Mouse (Mus musculus) megakaryocyte, adult 5-6 weeks (primary cell): ENCODE data around the gene Gm4778. TPM values are rescaled to one million over a fixed set of nuclear protein-coding genes. Genes with fewer than 3 reads are reported as not detected.
"Not testable (repeated sequence)": the region's sequence is repeated elsewhere in the genome, so short reads cannot be mapped to it uniquely, and the experiment has no call there.

Source experiments
- ATAC-seq: 2 replicates; pipeline ENCODE4 v1.8.0; 2016; ENCODE audit warnings: mild to moderate bottlenecking, inconsistent platforms; ENCODE audit not compliant: poor library complexity, severe bottlenecking
- total RNA-seq, 2 experiments: library from RNA; stranded (forward) in 1 of 2; stranded (reverse) in 1 of 2; fragments of 153-499, 151-499 nt in 1 of 2; fragments of 221-1000, 200-1000 nt in 1 of 2; gene quantifications; 2 replicates each; pipeline versions ENCODE4 v1.2.3 to v1.2.4; 2015 to 2017

Gm4778 gene
- total RNA-seq (2015) (not detected in 2 replicates), total RNA-seq (2017) (not detected in 2 replicates)

DNA sequence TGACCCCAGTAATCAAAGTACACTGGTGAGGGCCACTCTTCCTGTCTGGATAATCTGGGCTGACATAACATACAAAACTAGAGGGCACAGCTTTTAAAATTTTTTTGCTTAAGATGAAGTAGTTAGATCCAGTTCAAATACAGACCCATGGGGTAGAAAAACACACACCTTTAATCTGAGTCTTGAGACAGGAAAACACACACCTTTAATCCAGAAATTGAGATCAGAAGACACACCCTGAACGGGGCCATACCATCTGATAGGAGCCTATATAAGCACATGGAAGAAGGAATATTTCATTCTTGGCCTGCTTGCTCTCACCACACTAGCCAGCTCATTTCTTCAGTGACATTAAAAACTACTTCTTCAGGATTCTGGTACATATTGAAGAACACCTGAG, at the start of gene Gm4778:
Gm4778 (plus strand) TSS at position 301 of the 400 bp plus-strand sequence.
- not testable (repeated sequence) for ATAC-seq

DNA sequence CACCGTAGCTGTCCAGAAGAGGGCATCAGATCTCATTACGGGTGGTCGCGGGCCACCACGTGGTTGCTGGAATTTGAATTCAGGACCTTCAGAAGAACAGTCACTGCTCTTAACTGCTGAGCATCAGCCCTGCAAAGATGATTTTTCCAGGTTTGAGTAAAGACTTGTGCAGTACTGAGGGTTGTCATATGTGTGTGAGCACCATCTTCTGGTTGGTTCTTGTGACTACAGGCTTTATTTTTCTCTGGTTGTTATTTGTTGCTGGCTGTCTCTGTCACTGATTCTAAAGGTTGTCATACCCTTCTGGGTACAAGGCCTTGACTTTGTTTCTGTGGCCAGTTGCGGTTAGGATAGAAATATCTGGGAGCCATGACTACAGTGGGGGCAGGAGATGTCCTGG, 3.2 kb upstream of the Gm4778 start:
- no peak for ATAC-seq

DNA sequence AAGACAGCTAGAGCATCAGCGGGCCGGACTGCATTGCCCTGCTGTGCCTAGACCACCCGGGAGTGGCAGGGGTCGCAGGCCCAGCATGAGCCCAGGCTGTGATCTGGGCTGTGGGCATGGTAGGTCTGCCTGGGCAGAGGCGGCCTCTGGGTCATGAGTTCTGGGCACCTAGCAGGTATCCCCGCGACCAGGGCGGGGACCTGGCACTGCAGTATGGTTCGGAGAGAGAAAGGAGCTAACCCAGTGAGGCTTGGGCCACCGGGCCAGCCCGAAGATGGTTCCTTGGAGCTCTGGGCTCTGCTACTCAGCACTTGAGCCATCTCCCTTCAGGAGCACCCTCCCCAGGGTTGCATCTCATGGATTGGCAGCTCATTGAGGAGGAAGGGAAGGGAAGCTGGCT, 12.2 kb downstream of the Gm4778 start:
- ATAC-seq: no peak

DNA sequence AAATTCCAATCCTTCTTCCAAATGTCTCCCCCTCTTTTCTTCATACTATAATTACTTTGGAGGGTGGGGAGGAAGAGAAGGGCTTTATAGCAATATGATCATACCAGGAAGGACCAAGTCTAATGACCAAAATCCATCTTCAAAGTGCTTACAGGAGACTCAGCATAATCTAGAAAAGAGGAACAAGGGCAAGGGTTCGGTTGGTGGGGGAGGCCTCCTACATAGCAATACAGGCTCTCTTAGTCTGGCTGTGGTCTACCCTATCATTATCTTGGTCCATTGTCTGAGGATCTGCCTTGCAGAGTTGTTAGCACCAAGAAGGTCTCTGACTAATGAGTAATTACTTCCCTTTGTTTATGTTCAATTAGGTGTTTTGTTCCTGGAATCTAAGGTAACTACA, 41.6 kb downstream of the Gm4778 start:
- ATAC-seq: no peak

DNA sequence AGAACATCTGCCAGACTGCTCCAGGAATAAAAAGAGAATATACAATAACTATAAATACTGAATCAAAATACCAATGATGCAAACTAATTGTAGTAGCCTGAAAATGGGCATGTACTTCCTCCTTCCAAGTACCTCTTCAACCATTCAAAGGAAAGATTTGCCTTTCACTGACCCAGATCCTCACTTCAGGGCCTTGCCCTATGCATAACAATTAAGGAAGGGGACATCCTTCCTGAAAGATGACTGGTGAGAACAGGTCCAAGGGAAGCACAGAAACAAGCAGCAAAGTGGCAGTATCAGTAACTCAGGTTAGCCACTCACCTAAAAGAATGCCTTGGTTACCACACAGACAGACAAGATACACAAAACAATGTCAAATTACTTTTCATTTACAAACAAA, 43.1 kb downstream of the Gm4778 start:
- ATAC-seq: no peak

DNA sequence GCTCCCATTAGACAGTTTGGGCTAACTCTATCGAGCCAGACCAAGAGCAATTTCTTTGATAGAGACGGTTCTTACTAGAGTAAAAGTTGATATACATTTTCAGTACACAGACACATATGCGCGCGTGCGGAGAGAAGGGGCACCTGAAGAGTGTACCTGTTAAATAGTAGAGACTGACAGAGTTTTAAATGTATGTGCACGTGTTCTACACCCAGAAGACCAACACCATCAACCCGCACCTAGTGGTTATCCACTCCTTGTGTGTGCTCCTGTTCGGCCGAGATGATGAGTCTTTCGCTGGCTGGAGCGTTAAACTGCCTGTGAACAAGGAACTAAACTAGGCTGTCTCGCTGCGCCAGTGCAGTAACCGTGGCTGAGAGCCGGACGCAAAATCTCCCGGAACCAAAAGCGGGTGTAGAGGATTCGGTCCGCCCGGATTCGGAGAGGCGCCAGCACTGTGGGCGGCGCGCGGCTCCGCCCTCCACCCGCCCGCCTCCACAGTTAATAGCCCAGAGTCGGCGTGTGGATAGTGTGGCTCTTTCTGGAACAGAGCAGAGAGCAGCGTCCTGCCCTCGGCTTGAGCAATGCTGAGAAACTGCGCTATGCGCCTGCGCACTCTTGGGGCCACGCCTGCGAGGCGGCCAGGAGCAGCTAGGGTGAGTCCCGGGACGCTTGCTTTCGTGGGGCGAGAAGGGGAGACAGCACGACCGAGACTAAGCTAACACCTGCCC, 46.0 kb downstream of the Gm4778 start, which contains the start of gene Them4:
Them4 (plus strand) TSS at position 457 of the 731 bp plus-strand sequence.
- peak; percentile 97 for ATAC-seq

DNA sequence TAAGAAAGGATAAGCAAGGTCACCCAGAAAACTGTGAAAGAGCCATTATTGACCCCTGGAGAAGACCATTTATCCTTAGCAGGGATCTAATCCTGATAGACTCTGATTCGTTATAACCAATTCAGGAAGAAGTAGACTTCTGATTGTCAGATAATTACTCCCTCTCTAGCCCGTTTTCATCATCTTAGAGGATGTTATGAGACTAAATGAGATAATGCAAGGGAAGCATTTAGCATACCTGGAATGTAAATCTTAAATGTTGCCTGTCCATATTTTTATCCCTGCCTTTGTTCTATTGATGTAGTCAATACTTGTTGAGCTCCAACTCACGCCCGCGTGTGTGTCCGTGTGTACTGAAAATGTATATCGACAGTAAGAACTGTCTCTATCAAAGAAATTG, 46.7 kb downstream of the Gm4778 start:
- no peak for ATAC-seq

DNA sequence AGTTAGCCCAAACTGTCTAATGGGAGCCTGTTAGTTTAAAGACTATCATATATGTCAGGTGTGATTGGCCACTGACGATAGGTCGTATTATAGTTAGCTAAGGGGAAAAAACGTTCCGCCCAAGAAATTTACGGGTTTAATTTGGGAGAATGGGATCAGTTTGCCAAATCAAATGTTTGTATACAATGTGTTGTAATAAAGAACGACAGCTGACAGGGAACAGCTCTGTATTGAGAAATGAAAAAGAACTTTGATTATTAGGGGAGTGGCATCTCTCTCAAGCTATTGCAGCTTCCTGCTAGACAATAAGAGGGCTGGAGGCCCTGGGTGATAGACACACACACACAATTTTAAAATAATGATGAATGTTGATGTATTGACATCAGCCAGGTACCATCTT, 47.1 kb downstream of the Gm4778 start:
- no peak for ATAC-seq

DNA sequence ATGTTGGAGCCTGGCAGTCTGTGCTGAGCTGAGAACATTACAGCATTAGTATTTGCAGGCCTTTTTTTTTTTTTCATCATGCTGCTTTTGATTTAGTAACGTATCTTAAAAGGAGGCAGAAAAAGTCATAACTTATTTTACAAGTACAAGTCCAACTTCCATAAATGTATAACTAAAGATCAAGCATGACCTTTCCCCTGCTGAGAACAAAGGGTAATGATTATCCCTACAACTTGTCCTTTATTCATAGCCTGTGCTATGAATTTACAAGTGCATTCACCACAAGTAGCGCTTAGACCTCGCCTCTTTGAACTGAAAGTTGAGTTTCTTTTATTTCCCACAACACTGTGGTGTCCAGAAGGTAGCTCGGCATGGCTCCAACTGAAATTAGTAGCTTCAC, 47.5 kb downstream of the Gm4778 start:
- no peak for ATAC-seq

Other genes starting within 250 kb of the Gm4778 start
- not detected in 2 replicates for gene Gm9125, start 209.2 kb upstream of the Gm4778 start, total RNA-seq (2015)
- gene Gm9125, start 209.2 kb upstream of the Gm4778 start, total RNA-seq (2017): not detected in 2 replicates
- not detected in 2 replicates for gene Gm10697, start 191.4 kb upstream of the Gm4778 start, total RNA-seq (2015)
- gene Gm10697, start 191.4 kb upstream of the Gm4778 start, total RNA-seq (2017): not detected in 2 replicates
- gene Gm10696, start 85.8 kb upstream of the Gm4778 start, total RNA-seq (2015): not detected in 2 replicates
- not detected in 2 replicates for gene Gm10696, start 85.8 kb upstream of the Gm4778 start, total RNA-seq (2017)
- not detected in 2 replicates for gene Gm5286, start 67.3 kb upstream of the Gm4778 start, total RNA-seq (2015)
- gene Gm5286, start 67.3 kb upstream of the Gm4778 start, total RNA-seq (2017): not detected in 2 replicates
- 2.9 and 3.5 TPM in 2 replicates for gene Them4, start 46.1 kb downstream of the Gm4778 start, total RNA-seq (2015)
- gene Them4, start 46.1 kb downstream of the Gm4778 start, total RNA-seq (2017): 1.8 and 2.9 TPM in 2 replicates
- gene Them5, start 78.1 kb downstream of the Gm4778 start, total RNA-seq (2015): not detected in 2 replicates
- not detected in 2 replicates for gene Them5, start 78.1 kb downstream of the Gm4778 start, total RNA-seq (2017)
- gene C2cd4d, start 98.4 kb downstream of the Gm4778 start, total RNA-seq (2015): not detected in 2 replicates
- gene C2cd4d, start 98.4 kb downstream of the Gm4778 start, total RNA-seq (2017): not detected in 2 replicates
- gene Rorc, start 108.8 kb downstream of the Gm4778 start, total RNA-seq (2015): 0.16 and 0.55 TPM in 2 replicates
- 0.18 and 0.45 TPM in 2 replicates for gene Rorc, start 108.8 kb downstream of the Gm4778 start, total RNA-seq (2017)
- gene Lingo4, start 134.5 kb downstream of the Gm4778 start, total RNA-seq (2015): not detected in 2 replicates
- gene Lingo4, start 134.5 kb downstream of the Gm4778 start, total RNA-seq (2017): not detected in 2 replicates
- 2.2 and 4.8 TPM in 2 replicates for gene Tdrkh, start 149.2 kb downstream of the Gm4778 start, total RNA-seq (2015)
- 1.1 and 4.3 TPM in 2 replicates for gene Tdrkh, start 149.2 kb downstream of the Gm4778 start, total RNA-seq (2017)
- gene Mrpl9, start 179.3 kb downstream of the Gm4778 start, total RNA-seq (2015): 30.7 and 34.2 TPM in 2 replicates
- gene Mrpl9, start 179.3 kb downstream of the Gm4778 start, total RNA-seq (2017): 41.8 and 44.3 TPM in 2 replicates
- gene Oaz3, start 179.9 kb downstream of the Gm4778 start, total RNA-seq (2015): not detected in 2 replicates
- gene Oaz3, start 179.9 kb downstream of the Gm4778 start, total RNA-seq (2017): not detected in 2 replicates
- gene Celf3, start 214.3 kb downstream of the Gm4778 start, total RNA-seq (2015): not detected in 2 replicates
- not detected in 2 replicates for gene Celf3, start 214.3 kb downstream of the Gm4778 start, total RNA-seq (2017)
- 1.1 TPM in 1 of 2 replicates, not detected in the other for gene Riiad1, start 216.3 kb downstream of the Gm4778 start, total RNA-seq (2015)
- gene Riiad1, start 216.3 kb downstream of the Gm4778 start, total RNA-seq (2017): not detected in 2 replicates